Mouse (Mus musculus): Measurements from ENCODE around the gene Tha1. TPM values are rescaled to one million over a fixed set of nuclear protein-coding genes. Genes with fewer than 3 reads are reported as not detected.
A peak's percentile ranks its signal among the peaks of the same experiment; 100 is the strongest.

The Tha1 gene
- polyA plus RNA-seq, 1 experiment from 2014 or later, result 2.8 TPM

- Histone ChIP-seq H3K9ac (no peak overlapping the region), H3K4me1 (peaks cover 15% of the 10 kb centered on the region), H3K27ac (no peak overlapping the region), H3K4me2 (replicated peaks) (no peak overlapping the region), H3K4me3 (no peak overlapping the region), H3K27me3 (peaks cover 13% of the 10 kb centered on the region; the same call in 1 of the 2 replicates), H3K36me3 (no peaks in the 10 kb centered on the region), H3K9me3 (no peaks in the 10 kb centered on the region)
- no peak for ATAC-seq (ENCODE audit: insufficient number of reproducible peaks, insufficient read depth, low FRiP score, low TSS enrichment)
- 61% methylated on average over 10 of the region's 10 CpGs for WGBS
Observed at GRCm38 (mm10) chr11:117894676-117895075, 21.4 kb upstream of the Tha1 start.

- Histone ChIP-seq H3K27me3 (peaks cover 20% of the 10 kb centered on the region), H3K9me3 (no peaks in the 10 kb centered on the region), H3K27ac (no peak overlapping the region), H3K9ac (no peak overlapping the region), H3K4me3 (no peak overlapping the region), H3K36me3 (no peaks in the 10 kb centered on the region), H3K4me1 (peaks cover 31% of the 10 kb centered on the region), H3K4me2 (replicated peaks) (no peak overlapping the region)
- 51% methylated on average over 6 of the region's 6 CpGs for WGBS
- no peak for ATAC-seq (ENCODE audit: insufficient number of reproducible peaks, insufficient read depth, low FRiP score, low TSS enrichment)
Observed at GRCm38 (mm10) chr11:117892199-117892598, 18.9 kb upstream of the Tha1 start.

- ATAC-seq (ENCODE audit: insufficient number of reproducible peaks, insufficient read depth, low FRiP score, low TSS enrichment), result no peak
- no peaks in the 10 kb centered on the region for H3K36me3 ChIP-seq
- peaks cover 20% of the 10 kb centered on the region for H3K27me3 ChIP-seq
- H3K9me3 ChIP-seq, result no peaks in the 10 kb centered on the region
- H3K4me1 ChIP-seq, result peaks cover 31% of the 10 kb centered on the region
- 89% methylated on average over 19 of the region's 19 CpGs for WGBS
- H3K9ac ChIP-seq, result no peak overlapping the region
- H3K4me2 ChIP-seq (replicated peaks), result no peak overlapping the region
- no peak overlapping the region for H3K4me3 ChIP-seq
- H3K27ac ChIP-seq, result no peak overlapping the region
Observed at GRCm38 (mm10) chr11:117891581-117892175, 18.4 kb upstream of the Tha1 start.

GRCm38 (mm10) chr11:117890519-117891282, 17.4 kb upstream of the Tha1 start:
- H3K9me3 ChIP-seq, result no peaks in the 10 kb centered on the region
- peaks cover 31% of the 10 kb centered on the region for H3K4me1 ChIP-seq
- ATAC-seq (ENCODE audit: insufficient number of reproducible peaks, insufficient read depth, low FRiP score, low TSS enrichment), result peak; percentile 31; the same call in 1 of the 2 replicates
- H3K36me3 ChIP-seq, result no peaks in the 10 kb centered on the region
- 0 out of 2 replicates have a peak overlapping the region, but pooled peaks have one; percentile 41 for H3K9ac ChIP-seq
- H3K27ac ChIP-seq, result no peak overlapping the region
- 21% methylated on average over 13 of the region's 13 CpGs for WGBS
- H3K27me3 ChIP-seq, result peaks cover 20% of the 10 kb centered on the region
- H3K4me2 ChIP-seq (replicated peaks), result peak overlapping the region; percentile 2; the same call in 1 of the 2 replicates
- H3K4me3 ChIP-seq, result no peak overlapping the region

- peak overlapping the region; percentile 20; the same call in 1 of the 2 replicates for H3K4me3 ChIP-seq
- peak overlapping the region; percentile 41 for H3K9ac ChIP-seq
- ATAC-seq (ENCODE audit: insufficient number of reproducible peaks, insufficient read depth, low FRiP score, low TSS enrichment), result no peak
- peaks cover 20% of the 10 kb centered on the region for H3K27me3 ChIP-seq
- H3K4me2 ChIP-seq (replicated peaks), result peak overlapping the region; percentile 56
- peaks cover 31% of the 10 kb centered on the region for H3K4me1 ChIP-seq
- no peaks in the 10 kb centered on the region for H3K9me3 ChIP-seq
- no peaks in the 10 kb centered on the region for H3K36me3 ChIP-seq
- H3K27ac ChIP-seq, result peak overlapping the region; percentile 57
- 8% methylated on average over 11 of the region's 11 CpGs for WGBS
Observed at GRCm38 (mm10) chr11:117889887-117890340, 16.6 kb upstream of the Tha1 start.

- ATAC-seq (ENCODE audit: insufficient number of reproducible peaks, insufficient read depth, low FRiP score, low TSS enrichment), result 0 out of 2 replicates have a peak, but pooled peaks have one; percentile 53
- Histone ChIP-seq H3K36me3 (no peaks in the 10 kb centered on the region), H3K4me2 (replicated peaks) (peak overlapping the region; percentile 56), H3K27ac (peak overlapping the region; percentile 57), H3K27me3 (peaks cover 22% of the 10 kb centered on the region), H3K9me3 (no peaks in the 10 kb centered on the region), H3K9ac (peak overlapping the region; percentile 41), H3K4me1 (peaks cover 31% of the 10 kb centered on the region), H3K4me3 (peak overlapping the region; percentile 20)
- 5% methylated on average over 33 of the region's 33 CpGs for WGBS
Observed at GRCm38 (mm10) chr11:117888853-117889822, 15.9 kb upstream of the Tha1 start.

GRCm38 (mm10) chr11:117888168-117888852, 15.0 kb upstream of the Tha1 start:
- 0 out of 2 replicates have a peak overlapping the region, but pooled peaks have one; percentile 7 for H3K9ac ChIP-seq
- no peaks in the 10 kb centered on the region for H3K36me3 ChIP-seq
- H3K9me3 ChIP-seq, result no peaks in the 10 kb centered on the region
- 7% methylated on average over 20 of the region's 20 CpGs for WGBS
- peak overlapping the region; percentile 20; the same call in 1 of the 2 replicates for H3K4me3 ChIP-seq
- no peak for ATAC-seq (ENCODE audit: insufficient number of reproducible peaks, insufficient read depth, low FRiP score, low TSS enrichment)
- no peak overlapping the region for H3K27ac ChIP-seq
- H3K4me1 ChIP-seq, result peaks cover 35% of the 10 kb centered on the region
- peak overlapping the region; percentile 56 for H3K4me2 ChIP-seq (replicated peaks)
- peaks cover 22% of the 10 kb centered on the region for H3K27me3 ChIP-seq

GRCm38 (mm10) chr11:117886000-117886399, 12.7 kb upstream of the Tha1 start:
- peaks cover 46% of the 10 kb centered on the region for H3K4me1 ChIP-seq
- H3K4me2 ChIP-seq (replicated peaks), result no peak overlapping the region
- no peaks in the 10 kb centered on the region for H3K36me3 ChIP-seq
- peaks cover 21% of the 10 kb centered on the region for H3K27me3 ChIP-seq
- no peaks in the 10 kb centered on the region for H3K9me3 ChIP-seq
- no peak for ATAC-seq (ENCODE audit: insufficient number of reproducible peaks, insufficient read depth, low FRiP score, low TSS enrichment)
- 55% methylated on average over 5 of the region's 5 CpGs for WGBS
- H3K4me3 ChIP-seq, result no peak overlapping the region
- H3K27ac ChIP-seq, result no peak overlapping the region
- no peak overlapping the region for H3K9ac ChIP-seq

GRCm38 (mm10) chr11:117882208-117882607, 8.9 kb upstream of the Tha1 start:
- Histone ChIP-seq H3K27ac (no peak overlapping the region), H3K27me3 (0 out of 2 replicates have a peak, but pooled peaks cover 3% of the 10 kb centered on the region), H3K9me3 (no peaks in the 10 kb centered on the region), H3K9ac (no peak overlapping the region), H3K4me2 (replicated peaks) (no peak overlapping the region), H3K4me3 (no peak overlapping the region), H3K4me1 (peaks cover 32% of the 10 kb centered on the region), H3K36me3 (no peaks in the 10 kb centered on the region)
- ATAC-seq (ENCODE audit: insufficient number of reproducible peaks, insufficient read depth, low FRiP score, low TSS enrichment), result no peak
- WGBS, result 68% methylated on average over 1 of the region's 1 CpGs

- Histone ChIP-seq H3K4me3 (no peak overlapping the region), H3K27me3 (0 out of 2 replicates have a peak, but pooled peaks cover 3% of the 10 kb centered on the region), H3K36me3 (no peaks in the 10 kb centered on the region), H3K4me2 (replicated peaks) (no peak overlapping the region), H3K4me1 (peaks cover 32% of the 10 kb centered on the region), H3K9ac (no peak overlapping the region), H3K27ac (no peak overlapping the region), H3K9me3 (no peaks in the 10 kb centered on the region)
- ATAC-seq (ENCODE audit: insufficient number of reproducible peaks, insufficient read depth, low FRiP score, low TSS enrichment), result no peak
- 14% methylated on average over 8 of the region's 8 CpGs for WGBS
Observed at GRCm38 (mm10) chr11:117881787-117882186, 8.5 kb upstream of the Tha1 start.

- 82% methylated on average over 6 of the region's 6 CpGs for WGBS
- Histone ChIP-seq H3K27ac (no peak overlapping the region), H3K9ac (no peak overlapping the region), H3K27me3 (peaks cover 3% of the 10 kb centered on the region; the same call in 1 of the 2 replicates), H3K36me3 (no peaks in the 10 kb centered on the region), H3K4me2 (replicated peaks) (no peak overlapping the region), H3K9me3 (no peaks in the 10 kb centered on the region), H3K4me1 (peaks cover 32% of the 10 kb centered on the region), H3K4me3 (no peak overlapping the region)
- ATAC-seq (ENCODE audit: insufficient number of reproducible peaks, insufficient read depth, low FRiP score, low TSS enrichment), result no peak
Observed at GRCm38 (mm10) chr11:117880977-117881358, 7.7 kb upstream of the Tha1 start.

All from embryonic facial prominence, embryonic 12.5 days (tissue).